Mouse (Mus musculus) embryonic facial prominence, embryonic 15.5 days (tissue): Measurements from ENCODE around the gene A3galt2. TPM values are rescaled to one million over a fixed set of nuclear protein-coding genes. Genes with fewer than 3 reads are reported as not detected.

ENCODE experiments used
- ATAC-seq: fragments of 200-750 bp; cut with Nextera tagmentation; 2 replicates; pipeline ENCODE4 v1.8.0; 2017; ENCODE audit warnings: low read depth, moderate TSS enrichment; ENCODE audit not compliant: insufficient number of reproducible peaks, low FRiP score, low TSS enrichment
- H3K27ac ChIP-seq: fragments of 300-500 bp; sonication (generic); replicated peaks from 2 replicates; pipeline ENCODE4 v1.5.1; 2015; ENCODE audit warnings: mild to moderate bottlenecking, inconsistent platforms
- H3K27me3 ChIP-seq: fragments of 300-500 bp; sonication (generic); 2 replicates; pipeline ENCODE4 v1.6.1; 2015; ENCODE audit warnings: inconsistent platforms
- H3K36me3 ChIP-seq: fragments of 300-500 bp; sonication (generic); 2 replicates; pipeline ENCODE4 v1.6.1; 2015; ENCODE audit warnings: mild to moderate bottlenecking, inconsistent platforms
- H3K4me1 ChIP-seq: fragments of 300-500 bp; sonication (generic); 2 replicates; pipeline ENCODE4 v1.6.1; 2015; ENCODE audit warnings: inconsistent platforms
- H3K4me2 ChIP-seq: fragments of 300-500 bp; sonication (generic); replicated peaks from 2 replicates; pipeline ENCODE4 v1.6.1; 2015; ENCODE audit warnings: mild to moderate bottlenecking, inconsistent platforms
- H3K4me3 ChIP-seq: fragments of 300-500 bp; sonication (generic); replicated peaks from 2 replicates; pipeline ENCODE4 v1.5.1; 2015; ENCODE audit warnings: mild to moderate bottlenecking, inconsistent platforms
- H3K9ac ChIP-seq: fragments of 300-500 bp; sonication (generic); 2 replicates; pipeline ENCODE4 v1.6.1; 2015; ENCODE audit warnings: inconsistent platforms
- H3K9me3 ChIP-seq: fragments of 300-500 bp; sonication (generic); replicated peaks from 2 replicates; pipeline ENCODE4 v1.6.1; 2016; ENCODE audit warnings: inconsistent platforms
- WGBS: fragments of 180-500 bp; shearing (Covaris S2); methylation state at CpG from one replicate; pipeline ENCODE4 v1.1.7; 2015; 5-methylcytosine and 5-hydroxymethylcytosine counted together
- polyA plus RNA-seq: library from polyadenylated mRNA; unstranded; fragments of >200 nt; fragmentation: Nextera tagmentation; extraction: Ambion mirVana; gene quantifications from 2 replicates; pipeline ENCODE4 v1.2.1, GENCODE M21; 2015

A3galt2 gene
- polyA plus RNA-seq, 1 experiment from 2014 or later = 0.15 TPM

GRCm38 (mm10) chr4:128753571-128753970 is 1.6 kb upstream of the A3galt2 start:
- WGBS = 91% methylated on average over 7 of the region's 7 CpGs
- no peak for ATAC-seq
- no peak overlapping the region for H3K4me2 ChIP-seq
- H3K27ac ChIP-seq = no peak overlapping the region
- H3K4me3 ChIP-seq = no peak overlapping the region
- H3K27me3 ChIP-seq = no peaks in the 10 kb centered on the region
- H3K9ac ChIP-seq = no peak overlapping the region
- no peaks in the 10 kb centered on the region for H3K9me3 ChIP-seq
- peaks cover 28% of the 10 kb centered on the region; the same call in 1 of the 2 replicates for H3K4me1 ChIP-seq
- peaks cover 56% of the 10 kb centered on the region for H3K36me3 ChIP-seq

GRCm38 (mm10) chr4:128755900-128756299 is 736 bp downstream of the A3galt2 start:
- 73% methylated on average over 7 of the region's 7 CpGs for WGBS
- no peak overlapping the region for H3K9ac ChIP-seq
- H3K4me2 ChIP-seq = no peak overlapping the region
- 0 out of 2 replicates have a peak, but pooled peaks cover 22% of the 10 kb centered on the region for H3K4me1 ChIP-seq
- H3K9me3 ChIP-seq = no peaks in the 10 kb centered on the region
- H3K27me3 ChIP-seq = no peaks in the 10 kb centered on the region
- H3K27ac ChIP-seq = no peak overlapping the region; the same call in 1 of the 2 replicates
- H3K36me3 ChIP-seq = peaks cover 34% of the 10 kb centered on the region
- no peak; the same call in 1 of the 2 replicates for ATAC-seq
- H3K4me3 ChIP-seq = no peak overlapping the region

GRCm38 (mm10) chr4:128759214-128759613 is 4.0 kb downstream of the A3galt2 start:
- ATAC-seq = no peak
- Histone ChIP-seq H3K4me3 (no peak overlapping the region), H3K27ac (no peak overlapping the region), H3K27me3 (no peaks in the 10 kb centered on the region), H3K9me3 (no peaks in the 10 kb centered on the region), H3K36me3 (peaks cover under 1% of the 10 kb centered on the region; the same call in 1 of the 2 replicates), H3K4me1 (0 out of 2 replicates have a peak, but pooled peaks cover 22% of the 10 kb centered on the region), H3K9ac (no peak overlapping the region), H3K4me2 (no peak overlapping the region)
- WGBS = 86% methylated on average over 5 of the region's 5 CpGs

GRCm38 (mm10) chr4:128760029-128760428 is 4.9 kb downstream of the A3galt2 start:
- 0 out of 2 replicates have a peak, but pooled peaks cover 20% of the 10 kb centered on the region for H3K4me1 ChIP-seq
- H3K4me2 ChIP-seq = no peak overlapping the region
- ATAC-seq = no peak
- no peaks in the 10 kb centered on the region for H3K27me3 ChIP-seq
- no peak overlapping the region for H3K4me3 ChIP-seq
- H3K27ac ChIP-seq = no peak overlapping the region
- WGBS = 95% methylated on average over 6 of the region's 6 CpGs
- H3K36me3 ChIP-seq = no peaks in the 10 kb centered on the region
- H3K9ac ChIP-seq = no peak overlapping the region
- no peaks in the 10 kb centered on the region for H3K9me3 ChIP-seq

- Histone ChIP-seq H3K9ac (no peak overlapping the region), H3K4me2 (no peak overlapping the region), H3K9me3 (no peaks in the 10 kb centered on the region), H3K4me1 (no peaks in the 10 kb centered on the region), H3K4me3 (no peak overlapping the region), H3K27me3 (no peaks in the 10 kb centered on the region), H3K27ac (no peak overlapping the region), H3K36me3 (peaks cover 2% of the 10 kb centered on the region)
- 95% methylated on average over 20 of the region's 20 CpGs for WGBS
- no peak for ATAC-seq
Observed at GRCm38 (mm10) chr4:128766929-128767328, 11.8 kb downstream of the A3galt2 start.

- Histone ChIP-seq H3K4me1 (no peaks in the 10 kb centered on the region), H3K4me2 (no peak overlapping the region), H3K9ac (no peak overlapping the region), H3K27me3 (no peaks in the 10 kb centered on the region), H3K4me3 (no peak overlapping the region), H3K36me3 (peaks cover 14% of the 10 kb centered on the region), H3K27ac (no peak overlapping the region), H3K9me3 (no peaks in the 10 kb centered on the region)
- no peak for ATAC-seq
- 74% methylated on average over 13 of the region's 13 CpGs for WGBS
Observed at GRCm38 (mm10) chr4:128768120-128768519, 13.0 kb downstream of the A3galt2 start.

GRCm38 (mm10) chr4:128769569-128770355 is 14.6 kb downstream of the A3galt2 start:
- WGBS = 78% methylated on average over 13 of the region's 13 CpGs
- no peaks in the 10 kb centered on the region for H3K9me3 ChIP-seq
- no peak for ATAC-seq

GRCm38 (mm10) chr4:128770698-128771097 is 15.5 kb downstream of the A3galt2 start:
- WGBS = 90% methylated on average over 5 of the region's 5 CpGs

More at GRCm38 (mm10) chr4:128769569-128770355, 14.6 kb downstream of the A3galt2 start:
- Histone ChIP-seq H3K4me2 (no peak overlapping the region), H3K4me1 (no peaks in the 10 kb centered on the region), H3K4me3 (no peak overlapping the region), H3K27ac (no peak overlapping the region), H3K27me3 (no peaks in the 10 kb centered on the region), H3K9ac (no peak overlapping the region), H3K36me3 (peaks cover 30% of the 10 kb centered on the region)

GRCm38 (mm10) chr4:128773820-128774219 is 18.7 kb downstream of the A3galt2 start:
- H3K4me3 ChIP-seq = no peak overlapping the region
- no peak for ATAC-seq
- 88% methylated on average over 11 of the region's 11 CpGs for WGBS
- peaks cover 63% of the 10 kb centered on the region for H3K36me3 ChIP-seq
- H3K27me3 ChIP-seq = no peaks in the 10 kb centered on the region
- no peak overlapping the region for H3K27ac ChIP-seq
- H3K4me2 ChIP-seq = no peak overlapping the region
- no peaks in the 10 kb centered on the region for H3K9me3 ChIP-seq
- 0 out of 2 replicates have a peak, but pooled peaks cover 10% of the 10 kb centered on the region for H3K4me1 ChIP-seq
- H3K9ac ChIP-seq = no peak overlapping the region

More at GRCm38 (mm10) chr4:128770698-128771097, 15.5 kb downstream of the A3galt2 start:
- no peak overlapping the region for H3K9ac ChIP-seq
- no peak overlapping the region for H3K4me3 ChIP-seq
- H3K36me3 ChIP-seq = peaks cover 39% of the 10 kb centered on the region
- H3K4me2 ChIP-seq = no peak overlapping the region
- H3K27ac ChIP-seq = no peak overlapping the region
- H3K27me3 ChIP-seq = no peaks in the 10 kb centered on the region
- H3K4me1 ChIP-seq = no peaks in the 10 kb centered on the region
- H3K9me3 ChIP-seq = no peaks in the 10 kb centered on the region
- peak; percentile 24; the same call in 1 of the 2 replicates for ATAC-seq

GRCm38 (mm10) chr4:128774467-128774866 is 19.3 kb downstream of the A3galt2 start:
- ATAC-seq = no peak
- 0 out of 2 replicates have a peak, but pooled peaks cover 10% of the 10 kb centered on the region for H3K4me1 ChIP-seq
- H3K9ac ChIP-seq = no peak overlapping the region
- H3K9me3 ChIP-seq = no peaks in the 10 kb centered on the region
- H3K4me3 ChIP-seq = no peak overlapping the region
- 90% methylated on average over 9 of the region's 9 CpGs for WGBS
- H3K4me2 ChIP-seq = no peak overlapping the region
- H3K36me3 ChIP-seq = peaks cover 69% of the 10 kb centered on the region
- no peaks in the 10 kb centered on the region for H3K27me3 ChIP-seq
- no peak overlapping the region for H3K27ac ChIP-seq

GRCm38 (mm10) chr4:128776568-128777289 is 21.6 kb downstream of the A3galt2 start:
- no peaks in the 10 kb centered on the region for H3K9me3 ChIP-seq
- 0 out of 2 replicates have a peak, but pooled peaks cover 10% of the 10 kb centered on the region for H3K4me1 ChIP-seq
- no peak overlapping the region for H3K9ac ChIP-seq
- no peak overlapping the region for H3K4me3 ChIP-seq
- H3K27ac ChIP-seq = 0 out of 2 replicates have a peak overlapping the region, but pooled peaks have one; percentile 31
- H3K27me3 ChIP-seq = no peaks in the 10 kb centered on the region
- 44% methylated on average over 20 of the region's 20 CpGs for WGBS
- H3K4me2 ChIP-seq = no peak overlapping the region
- peaks cover 90% of the 10 kb centered on the region for H3K36me3 ChIP-seq
- peak; percentile 68 for ATAC-seq
